Mouse (Mus musculus): ENCODE measurements around the gene Rwdd4a. TPM values are rescaled to one million over a fixed set of nuclear protein-coding genes. Genes with fewer than 3 reads are reported as not detected.

Gene Rwdd4a
- 30.6 and 34.6 TPM in 2 replicates for polyA plus RNA-seq (2015; fragmentation: Nextera tagmentation; extraction: Ambion mirVana)

DNA sequence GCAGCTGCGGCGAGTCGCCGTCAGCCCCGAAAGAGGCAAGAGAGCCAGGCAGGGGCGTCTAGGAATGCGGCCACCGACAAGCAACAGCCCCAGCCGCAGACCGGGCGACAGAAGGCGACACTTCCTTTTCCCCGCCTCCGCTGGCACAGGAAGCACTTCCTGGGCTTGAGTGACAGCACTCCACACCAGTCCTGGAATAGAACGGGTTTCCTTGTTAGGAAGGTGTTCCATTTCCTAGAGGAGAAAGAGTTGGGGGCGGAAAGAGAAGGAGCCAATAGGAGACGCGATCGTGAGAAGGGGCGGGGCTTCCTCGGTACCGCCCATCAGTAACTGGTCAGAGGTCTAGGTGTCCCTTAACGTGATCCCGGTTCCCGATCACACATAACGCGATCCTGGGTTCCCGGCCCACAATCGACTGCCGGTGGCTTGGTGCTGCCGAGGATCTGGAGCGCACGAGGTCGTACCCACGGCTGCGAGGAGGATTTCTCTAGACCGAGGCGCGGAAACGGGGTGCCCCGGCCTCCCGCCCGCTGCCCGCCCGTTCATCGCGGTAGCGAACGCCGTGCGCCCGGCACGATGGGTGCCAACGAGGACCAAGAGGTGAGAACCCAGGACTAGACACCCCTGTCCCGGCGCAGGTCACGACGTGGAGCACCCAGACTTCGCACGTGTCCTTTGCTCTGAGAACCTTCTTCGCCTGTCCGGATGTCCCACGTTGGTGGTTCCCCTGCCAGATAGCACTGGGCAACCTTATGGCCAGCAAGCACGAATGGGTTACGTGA, at the start of gene Rwdd4a, which contains the start of gene Trappc11:
TSS of gene Rwdd4a (plus strand) at position 321 of the 782 bp plus-strand sequence.
TSS of gene Trappc11 (minus strand) at position 127 of the 782 bp plus-strand sequence.
- H3K4me1 ChIP-seq (ENCODE audit: control insufficient read depth, insufficient read depth, low read length) = peaks cover 15% of the 10 kb centered on the region
- peak within 1 kb of the TSS; percentile 77 for H3K4me3 ChIP-seq (replicated peaks; ENCODE audit: low read length)
- 0 out of 2 replicates have a peak, but pooled peaks cover 4% of the 10 kb centered on the region for H3K36me3 ChIP-seq (ENCODE audit: control insufficient read depth, insufficient read depth, low read length)
- peak within 1 kb of the TSS; percentile 91 for H3K9ac ChIP-seq (ENCODE audit: low read length)
- H3K4me2 ChIP-seq (ENCODE audit: low read depth, low read length) = peak within 1 kb of the TSS; percentile 77
- under 1% methylated on average over 65 of the region's 65 CpGs for WGBS
- peak; percentile 99 for ATAC-seq (ENCODE audit: insufficient read depth, low FRiP score)
- no peaks in the 10 kb centered on the region for H3K9me3 ChIP-seq (replicated peaks; ENCODE audit: control insufficient read depth, low read length)
- no peaks in the 10 kb centered on the region for H3K27me3 ChIP-seq (ENCODE audit: control insufficient read depth, insufficient read depth, low read length)
- H3K27ac ChIP-seq (ENCODE audit: low read length) = peak within 1 kb of the TSS; percentile 72

DNA sequence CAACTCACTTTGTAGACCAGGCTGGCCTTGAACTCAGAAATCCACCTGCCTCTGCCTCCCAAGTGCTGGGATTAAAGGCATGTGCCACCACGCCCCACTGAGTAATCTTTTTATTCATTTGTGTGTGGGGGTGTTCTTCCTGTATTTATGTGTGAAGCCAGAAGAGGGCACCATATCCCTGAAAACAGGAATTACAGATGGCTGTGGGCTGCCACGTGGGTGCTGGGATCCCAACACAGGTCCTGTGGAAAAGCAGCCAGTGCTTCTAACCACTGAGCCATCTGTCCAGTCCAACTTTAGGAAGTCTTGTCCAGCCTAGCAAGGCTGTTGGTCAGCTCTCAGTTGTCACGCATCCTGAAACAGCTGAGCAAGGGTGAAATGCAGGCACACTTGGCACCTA, 46.2 kb upstream of the Rwdd4a start:
- H3K4me2 ChIP-seq (ENCODE audit: low read depth, low read length) = no peak overlapping the region
- no peak for ATAC-seq (ENCODE audit: insufficient read depth, low FRiP score)
- no peaks in the 10 kb centered on the region for H3K4me1 ChIP-seq (ENCODE audit: control insufficient read depth, insufficient read depth, low read length)
- no peaks in the 10 kb centered on the region for H3K9me3 ChIP-seq (replicated peaks; ENCODE audit: control insufficient read depth, low read length)
- no peaks in the 10 kb centered on the region for H3K27me3 ChIP-seq (ENCODE audit: control insufficient read depth, insufficient read depth, low read length)
- 92% methylated on average over 3 of the region's 3 CpGs for WGBS
- no peak overlapping the region for H3K9ac ChIP-seq (ENCODE audit: low read length)
- peaks cover 4% of the 10 kb centered on the region for H3K36me3 ChIP-seq (ENCODE audit: control insufficient read depth, insufficient read depth, low read length)
- H3K4me3 ChIP-seq (replicated peaks; ENCODE audit: low read length) = no peak overlapping the region
- no peak overlapping the region for H3K27ac ChIP-seq (ENCODE audit: low read length)

DNA sequence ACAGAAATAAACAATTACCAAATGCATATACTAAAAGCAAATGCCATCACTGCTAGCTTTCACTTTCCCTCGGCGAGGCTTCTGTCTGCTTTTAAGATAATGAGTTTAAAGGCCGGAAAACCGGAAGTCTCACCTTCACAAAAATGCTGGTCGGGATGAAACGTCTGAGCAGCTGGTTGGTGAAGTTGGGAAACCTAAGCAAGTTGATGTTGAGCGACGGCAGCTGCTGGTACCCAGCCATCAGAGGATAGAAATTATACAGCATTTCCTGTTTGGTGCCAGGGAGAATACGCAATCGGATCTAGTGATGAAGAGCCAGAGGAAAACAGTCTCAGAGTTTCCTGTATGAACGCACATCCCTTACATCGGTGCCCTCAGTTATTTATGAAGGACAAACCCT, 40.4 kb upstream of the Rwdd4a start:
- Histone ChIP-seq H3K4me2 (ENCODE audit: low read depth, low read length) (no peak overlapping the region), H3K36me3 (ENCODE audit: control insufficient read depth, insufficient read depth, low read length) (peaks cover 7% of the 10 kb centered on the region), H3K9ac (ENCODE audit: low read length) (no peak overlapping the region), H3K4me1 (ENCODE audit: control insufficient read depth, insufficient read depth, low read length) (no peaks in the 10 kb centered on the region), H3K27me3 (ENCODE audit: control insufficient read depth, insufficient read depth, low read length) (no peaks in the 10 kb centered on the region), H3K9me3 (replicated peaks; ENCODE audit: control insufficient read depth, low read length) (no peaks in the 10 kb centered on the region), H3K27ac (ENCODE audit: low read length) (no peak overlapping the region), H3K4me3 (replicated peaks; ENCODE audit: low read length) (no peak overlapping the region)
- 82% methylated on average over 12 of the region's 12 CpGs for WGBS
- no peak for ATAC-seq (ENCODE audit: insufficient read depth, low FRiP score)

DNA sequence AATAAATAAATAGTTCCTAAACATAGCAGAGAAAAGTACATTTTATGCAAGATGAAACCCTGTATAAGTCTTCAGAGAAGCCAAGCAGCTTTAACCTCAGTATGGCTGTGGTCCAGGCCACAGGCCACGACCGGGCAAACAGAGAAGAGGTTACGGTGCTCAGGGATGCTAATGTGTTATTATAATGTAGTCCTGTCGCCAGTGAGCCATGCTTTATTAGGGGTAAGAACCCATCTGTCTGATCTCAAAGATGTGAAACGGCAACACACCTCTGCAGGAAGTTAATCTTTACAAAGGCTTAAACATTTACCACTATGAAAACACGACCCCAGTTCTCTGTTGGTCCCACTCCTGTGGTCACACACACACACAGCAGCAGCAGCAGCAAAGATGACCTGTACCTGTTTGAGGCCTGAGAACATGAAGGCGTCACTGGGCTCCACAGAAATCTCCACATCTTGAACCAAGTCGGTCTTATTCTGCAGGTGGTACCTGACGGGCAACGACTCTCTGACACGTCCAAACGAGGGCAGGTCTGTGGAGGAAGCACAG, 38.8 kb upstream of the Rwdd4a start:
- Histone ChIP-seq H3K27ac (ENCODE audit: low read length) (no peak overlapping the region), H3K27me3 (ENCODE audit: control insufficient read depth, insufficient read depth, low read length) (no peaks in the 10 kb centered on the region), H3K4me1 (ENCODE audit: control insufficient read depth, insufficient read depth, low read length) (no peaks in the 10 kb centered on the region), H3K9me3 (replicated peaks; ENCODE audit: control insufficient read depth, low read length) (no peaks in the 10 kb centered on the region), H3K4me3 (replicated peaks; ENCODE audit: low read length) (no peak overlapping the region), H3K4me2 (ENCODE audit: low read depth, low read length) (no peak overlapping the region), H3K36me3 (ENCODE audit: control insufficient read depth, insufficient read depth, low read length) (peaks cover 7% of the 10 kb centered on the region; the same call in 1 of the 2 replicates), H3K9ac (ENCODE audit: low read length) (no peak overlapping the region)
- no peak for ATAC-seq (ENCODE audit: insufficient read depth, low FRiP score)
- 56% methylated on average over 12 of the region's 12 CpGs for WGBS

DNA sequence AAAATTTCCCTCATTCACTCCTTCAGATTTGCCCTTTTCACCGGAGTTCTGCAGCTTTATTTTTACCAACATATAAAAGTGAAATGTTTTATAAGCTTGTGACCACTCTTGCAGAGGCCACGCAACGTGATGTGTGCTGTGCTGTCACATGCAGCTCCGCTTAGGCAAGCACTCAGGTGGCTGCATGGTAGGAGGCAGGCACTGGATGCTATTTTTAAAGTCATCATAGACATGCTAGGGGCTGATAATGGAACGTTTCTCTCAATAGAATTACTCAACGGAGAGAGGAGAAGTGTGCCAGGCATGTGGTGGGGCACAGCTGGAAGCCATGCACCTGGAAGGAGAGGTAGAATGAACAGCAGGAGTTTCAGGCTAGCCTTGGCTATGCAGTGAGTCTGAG, 38.0 kb upstream of the Rwdd4a start:
- H3K4me3 ChIP-seq (replicated peaks; ENCODE audit: low read length) = no peak overlapping the region
- peaks cover 11% of the 10 kb centered on the region; the same call in 1 of the 2 replicates for H3K36me3 ChIP-seq (ENCODE audit: control insufficient read depth, insufficient read depth, low read length)
- no peak overlapping the region for H3K27ac ChIP-seq (ENCODE audit: low read length)
- 79% methylated on average over 6 of the region's 6 CpGs for WGBS
- no peak for ATAC-seq (ENCODE audit: insufficient read depth, low FRiP score)
- no peaks in the 10 kb centered on the region for H3K27me3 ChIP-seq (ENCODE audit: control insufficient read depth, insufficient read depth, low read length)
- no peak overlapping the region for H3K4me2 ChIP-seq (ENCODE audit: low read depth, low read length)
- H3K9ac ChIP-seq (ENCODE audit: low read length) = no peak overlapping the region
- H3K4me1 ChIP-seq (ENCODE audit: control insufficient read depth, insufficient read depth, low read length) = no peaks in the 10 kb centered on the region
- no peaks in the 10 kb centered on the region for H3K9me3 ChIP-seq (replicated peaks; ENCODE audit: control insufficient read depth, low read length)

DNA sequence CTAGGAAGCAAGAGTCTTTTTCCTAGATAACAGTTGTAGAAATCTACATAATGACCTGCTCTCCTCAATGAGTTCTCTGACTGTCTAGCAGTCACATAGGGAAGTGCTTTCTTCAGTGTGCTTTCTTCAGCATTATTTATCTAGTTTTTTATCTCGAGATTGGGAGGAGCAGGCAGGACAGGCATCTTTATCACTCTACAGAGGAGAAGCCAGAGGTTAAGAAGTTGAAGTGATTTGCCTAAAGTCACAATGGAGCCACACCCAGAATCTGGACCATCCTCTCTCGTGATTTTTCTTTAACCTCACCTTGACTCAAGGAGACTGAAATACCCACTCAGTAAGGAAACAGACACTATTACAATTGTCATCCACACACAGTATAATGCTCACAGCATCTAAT, 31.5 kb upstream of the Rwdd4a start:
- no peak overlapping the region for H3K4me3 ChIP-seq (replicated peaks; ENCODE audit: low read length)
- no peak for ATAC-seq (ENCODE audit: insufficient read depth, low FRiP score)
- H3K36me3 ChIP-seq (ENCODE audit: control insufficient read depth, insufficient read depth, low read length) = peaks cover 32% of the 10 kb centered on the region
- no peaks in the 10 kb centered on the region for H3K4me1 ChIP-seq (ENCODE audit: control insufficient read depth, insufficient read depth, low read length)
- no peaks in the 10 kb centered on the region for H3K27me3 ChIP-seq (ENCODE audit: control insufficient read depth, insufficient read depth, low read length)
- H3K27ac ChIP-seq (ENCODE audit: low read length) = no peak overlapping the region
- H3K9me3 ChIP-seq (replicated peaks; ENCODE audit: control insufficient read depth, low read length) = no peaks in the 10 kb centered on the region
- 61% methylated on average over 2 of the region's 2 CpGs for WGBS
- H3K9ac ChIP-seq (ENCODE audit: low read length) = no peak overlapping the region
- H3K4me2 ChIP-seq (ENCODE audit: low read depth, low read length) = no peak overlapping the region

DNA sequence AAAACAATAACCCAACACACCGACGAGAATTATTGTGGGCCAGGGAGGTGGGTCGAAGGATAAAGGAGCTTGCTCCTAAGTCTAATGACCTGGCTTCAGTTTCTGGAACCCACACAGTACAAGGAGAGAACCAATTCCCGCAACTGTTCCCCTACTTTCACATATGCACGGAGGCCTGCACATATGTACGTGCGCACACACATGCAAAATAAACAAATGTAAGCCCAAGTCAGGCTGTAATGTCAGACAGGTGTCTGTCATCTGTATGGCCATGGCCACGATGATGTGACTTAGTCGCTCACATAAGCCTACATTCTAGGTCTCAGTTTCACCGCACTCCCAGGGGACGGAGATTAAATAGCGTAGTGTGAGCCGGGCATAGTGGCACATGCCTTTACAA, 30.9 kb upstream of the Rwdd4a start:
- Histone ChIP-seq H3K27ac (ENCODE audit: low read length) (no peak overlapping the region), H3K9me3 (replicated peaks; ENCODE audit: control insufficient read depth, low read length) (no peaks in the 10 kb centered on the region), H3K27me3 (ENCODE audit: control insufficient read depth, insufficient read depth, low read length) (no peaks in the 10 kb centered on the region), H3K4me1 (ENCODE audit: control insufficient read depth, insufficient read depth, low read length) (no peaks in the 10 kb centered on the region), H3K9ac (ENCODE audit: low read length) (no peak overlapping the region), H3K4me2 (ENCODE audit: low read depth, low read length) (no peak overlapping the region), H3K36me3 (ENCODE audit: control insufficient read depth, insufficient read depth, low read length) (peaks cover 31% of the 10 kb centered on the region), H3K4me3 (replicated peaks; ENCODE audit: low read length) (no peak overlapping the region)
- 92% methylated on average over 13 of the region's 13 CpGs for WGBS
- no peak for ATAC-seq (ENCODE audit: insufficient read depth, low FRiP score)

DNA sequence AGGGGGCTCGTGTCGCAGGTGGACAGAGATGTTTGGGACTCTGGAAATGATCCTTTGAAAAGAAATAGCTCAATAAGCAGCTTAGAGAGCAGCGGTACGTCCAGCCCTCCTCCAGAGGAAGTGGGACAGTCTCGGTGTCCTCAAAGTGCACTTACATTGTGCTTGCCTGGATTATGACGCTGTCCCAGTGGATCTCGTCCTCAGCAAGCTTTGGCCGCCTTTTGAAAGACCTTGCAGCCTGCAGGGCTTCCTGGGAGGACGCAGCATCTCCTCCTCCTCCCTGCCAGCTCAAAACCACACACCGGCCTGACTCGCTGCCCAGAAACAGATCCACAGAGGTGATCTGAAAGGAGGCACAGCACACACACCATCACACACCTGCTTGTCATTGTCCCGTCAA, 28.0 kb upstream of the Rwdd4a start:
- no peaks in the 10 kb centered on the region for H3K27me3 ChIP-seq (ENCODE audit: control insufficient read depth, insufficient read depth, low read length)
- no peaks in the 10 kb centered on the region for H3K9me3 ChIP-seq (replicated peaks; ENCODE audit: control insufficient read depth, low read length)
- no peak overlapping the region for H3K4me3 ChIP-seq (replicated peaks; ENCODE audit: low read length)
- H3K36me3 ChIP-seq (ENCODE audit: control insufficient read depth, insufficient read depth, low read length) = peaks cover 30% of the 10 kb centered on the region
- WGBS = 95% methylated on average over 12 of the region's 12 CpGs
- H3K4me1 ChIP-seq (ENCODE audit: control insufficient read depth, insufficient read depth, low read length) = no peaks in the 10 kb centered on the region
- no peak overlapping the region for H3K4me2 ChIP-seq (ENCODE audit: low read depth, low read length)
- no peak overlapping the region for H3K27ac ChIP-seq (ENCODE audit: low read length)
- ATAC-seq (ENCODE audit: insufficient read depth, low FRiP score) = no peak
- H3K9ac ChIP-seq (ENCODE audit: low read length) = no peak overlapping the region

DNA sequence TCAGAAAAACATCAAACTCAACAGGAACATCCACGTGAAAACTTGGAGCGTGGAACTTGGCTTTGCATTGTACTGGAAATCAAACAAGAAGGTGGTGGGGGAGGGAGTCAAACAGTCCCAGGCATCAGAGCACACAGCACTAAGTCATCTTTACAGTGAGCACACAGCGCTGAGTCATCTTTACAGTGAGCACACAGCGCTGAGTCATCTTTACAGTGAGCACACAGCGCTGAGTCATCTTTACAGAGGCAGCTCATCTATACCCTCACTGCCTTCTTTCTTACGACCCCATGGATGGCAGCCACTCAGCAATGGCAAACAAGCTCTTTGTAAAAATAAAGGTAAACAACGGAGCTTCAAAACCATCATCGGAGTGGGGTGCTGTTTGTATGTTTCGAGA, 22.5 kb upstream of the Rwdd4a start:
- Histone ChIP-seq H3K27me3 (ENCODE audit: control insufficient read depth, insufficient read depth, low read length) (no peaks in the 10 kb centered on the region), H3K27ac (ENCODE audit: low read length) (no peak overlapping the region), H3K36me3 (ENCODE audit: control insufficient read depth, insufficient read depth, low read length) (peaks cover 20% of the 10 kb centered on the region; the same call in 1 of the 2 replicates), H3K9me3 (replicated peaks; ENCODE audit: control insufficient read depth, low read length) (no peaks in the 10 kb centered on the region), H3K9ac (ENCODE audit: low read length) (no peak overlapping the region), H3K4me1 (ENCODE audit: control insufficient read depth, insufficient read depth, low read length) (no peaks in the 10 kb centered on the region), H3K4me2 (ENCODE audit: low read depth, low read length) (no peak overlapping the region), H3K4me3 (replicated peaks; ENCODE audit: low read length) (no peak overlapping the region)
- WGBS = 87% methylated on average over 9 of the region's 9 CpGs
- no peak for ATAC-seq (ENCODE audit: insufficient read depth, low FRiP score)

Measured in stomach, embryonic 16.5 days (tissue).